Mouse (Mus musculus) mesoderm, embryonic 11.5 days (tissue): ENCODE data around the gene Nlgn1.

Experiments
- DNase-seq: peaks from one replicate; pipeline ENCODE4 v3.0.0-alpha.2; 2012; ENCODE audit warnings: low read depth, low spot score

The Nlgn1 gene

DNA sequence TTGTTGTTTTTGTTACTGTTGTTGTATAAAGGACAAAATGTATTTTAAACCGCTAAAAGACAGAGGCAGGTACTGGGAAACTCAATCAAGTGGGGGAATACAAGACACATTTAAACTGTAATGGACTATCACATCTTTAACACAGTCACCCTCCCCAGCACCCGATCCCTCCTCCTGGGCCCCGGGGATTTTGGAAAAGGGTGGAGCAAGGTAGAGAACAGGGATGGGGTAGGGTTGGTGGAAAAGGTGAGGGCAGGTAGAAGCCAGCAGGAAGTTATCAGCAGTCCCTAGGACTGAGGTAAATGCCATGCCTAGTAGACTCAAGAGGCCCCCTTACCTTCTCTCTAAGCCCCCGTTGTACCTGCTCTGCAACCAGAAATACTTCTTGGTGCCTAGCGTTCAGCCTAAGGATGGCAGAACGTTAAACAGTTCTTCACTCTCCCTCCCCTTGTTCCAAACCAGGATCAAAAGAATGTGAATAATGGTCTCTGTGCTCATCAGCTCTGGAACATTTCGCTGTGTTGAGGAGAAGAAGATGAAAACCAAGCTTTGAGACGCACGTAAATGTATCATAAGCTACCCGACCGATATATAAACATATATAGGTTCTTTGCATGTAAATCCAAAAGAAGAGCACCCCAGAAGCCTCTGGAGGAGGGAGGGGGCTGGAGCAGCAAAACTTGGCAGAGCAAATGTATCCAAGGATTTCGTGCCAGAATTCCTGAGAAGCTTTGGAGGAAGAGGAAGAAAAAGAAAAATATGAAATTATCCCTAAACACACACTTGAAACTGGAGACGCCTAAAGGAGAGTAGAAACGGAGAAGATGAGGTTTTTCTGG is at the start of gene Nlgn1:
Nlgn1 (minus strand) TSS at position 61 of the 839 bp plus-strand sequence.
- DNase-seq, result peak; percentile 7

DNA sequence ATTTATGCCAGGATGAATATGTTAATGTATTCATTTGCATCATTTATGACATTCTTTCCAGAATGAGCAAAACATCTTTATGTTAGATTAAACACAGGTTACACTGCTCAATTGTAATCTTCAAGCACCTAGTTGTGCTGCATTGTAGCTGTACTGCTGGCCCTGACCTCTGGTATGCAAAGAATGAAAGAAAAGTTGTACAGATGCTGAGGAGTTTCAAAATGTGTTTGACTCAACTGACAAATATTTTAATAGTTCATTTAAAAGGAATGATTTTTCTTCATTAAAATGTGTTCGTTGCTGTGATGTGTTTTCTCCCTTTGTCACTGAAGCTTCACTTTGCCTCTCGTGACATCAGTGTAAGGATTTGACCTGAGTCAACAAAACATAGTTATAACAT is 46.0 kb upstream of the Nlgn1 start:
- DNase-seq, result no peak

DNA sequence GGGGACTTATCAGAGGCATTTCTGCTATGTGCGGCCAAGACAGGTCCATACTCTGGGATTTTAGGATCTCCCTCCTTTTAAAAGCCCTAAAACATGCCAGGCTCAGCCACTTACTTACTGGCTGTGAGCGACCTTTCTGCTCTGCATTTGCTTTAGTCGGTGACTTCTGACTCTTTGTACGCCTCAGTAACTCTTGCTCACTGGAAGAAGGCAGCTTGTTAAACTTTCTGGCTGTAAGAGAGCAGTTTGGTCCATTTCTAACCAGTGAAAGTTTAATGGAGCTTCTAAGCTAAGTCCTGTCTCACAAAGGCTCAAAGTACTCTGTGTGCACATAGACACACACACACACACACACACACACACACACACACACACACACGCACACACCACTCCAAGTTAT is 22.8 kb upstream of the Nlgn1 start:
- DNase-seq, result no peak

DNA sequence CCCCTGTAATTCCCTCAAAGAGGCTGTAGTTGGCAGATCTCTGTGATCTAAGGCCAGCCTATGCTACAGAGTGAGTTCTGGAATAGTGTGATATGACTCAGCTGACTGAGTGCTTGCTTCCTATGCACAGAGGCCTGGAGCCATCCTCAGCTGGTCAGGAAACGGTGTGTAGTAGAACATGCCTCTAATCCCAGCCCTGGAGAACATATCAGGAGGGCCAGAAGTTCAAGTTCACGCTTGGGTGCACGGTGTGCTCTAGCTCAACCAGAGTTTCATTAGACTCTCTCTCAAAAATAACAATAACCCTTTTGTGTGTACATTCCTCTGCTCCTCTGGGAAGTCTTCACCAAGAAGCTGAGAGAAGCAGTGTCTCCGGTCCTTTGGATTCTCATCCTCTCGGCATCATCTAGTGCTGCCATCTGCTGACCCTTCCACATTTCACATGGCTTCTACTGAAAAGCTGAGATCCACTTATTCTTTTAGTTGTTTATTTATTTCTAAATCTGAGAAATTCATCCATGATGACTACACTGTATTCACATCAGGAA is 22.3 kb upstream of the Nlgn1 start:
- no peak for DNase-seq

DNA sequence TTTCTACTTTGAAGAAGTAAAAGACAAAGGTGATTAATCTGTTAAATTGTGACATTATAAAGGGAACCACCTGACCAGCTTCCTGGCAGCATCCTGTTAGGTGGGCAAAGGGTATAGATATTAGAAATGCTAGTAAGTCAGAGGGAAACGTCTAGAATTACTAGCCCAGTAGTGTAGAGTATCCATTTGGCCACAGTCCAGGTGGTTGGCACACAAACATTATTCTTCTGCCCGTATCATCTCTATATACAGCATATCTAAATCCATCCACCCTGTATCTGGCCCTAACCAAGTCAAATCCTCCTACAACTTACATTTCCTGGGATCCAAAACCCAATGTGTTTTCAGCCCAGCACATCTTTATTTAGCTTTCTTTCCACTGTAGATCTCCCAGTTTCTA is 5.2 kb upstream of the Nlgn1 start:
- DNase-seq, result no peak

DNA sequence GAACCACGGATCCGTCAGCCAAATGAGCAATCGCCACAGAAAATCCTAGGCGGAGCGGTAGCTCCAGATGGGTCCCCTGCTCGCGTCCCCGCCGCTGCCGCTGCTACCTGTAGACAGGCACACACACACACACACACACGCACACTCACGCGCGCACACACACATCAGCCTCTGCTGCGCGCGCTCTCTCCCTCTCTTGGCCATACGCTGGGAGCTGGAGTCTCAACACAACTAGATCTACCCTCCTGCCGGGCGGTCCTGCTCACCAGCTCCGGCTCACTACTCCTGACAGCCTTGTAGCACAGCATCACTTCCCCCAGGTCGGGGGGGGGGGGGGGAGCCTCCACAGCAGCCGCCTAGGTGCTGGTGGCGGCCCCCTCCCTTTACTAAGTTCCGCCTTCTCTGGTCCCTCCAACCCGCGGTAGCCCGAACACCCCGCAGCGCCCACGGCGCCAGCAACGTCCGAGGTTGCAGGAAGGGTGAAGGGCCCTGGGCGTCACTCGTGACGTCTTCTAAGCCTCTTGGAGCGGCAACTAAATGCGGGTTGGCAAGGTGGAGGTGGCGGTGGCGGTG is 1.1 kb upstream of the Nlgn1 start:
- peak; percentile 41 for DNase-seq

DNA sequence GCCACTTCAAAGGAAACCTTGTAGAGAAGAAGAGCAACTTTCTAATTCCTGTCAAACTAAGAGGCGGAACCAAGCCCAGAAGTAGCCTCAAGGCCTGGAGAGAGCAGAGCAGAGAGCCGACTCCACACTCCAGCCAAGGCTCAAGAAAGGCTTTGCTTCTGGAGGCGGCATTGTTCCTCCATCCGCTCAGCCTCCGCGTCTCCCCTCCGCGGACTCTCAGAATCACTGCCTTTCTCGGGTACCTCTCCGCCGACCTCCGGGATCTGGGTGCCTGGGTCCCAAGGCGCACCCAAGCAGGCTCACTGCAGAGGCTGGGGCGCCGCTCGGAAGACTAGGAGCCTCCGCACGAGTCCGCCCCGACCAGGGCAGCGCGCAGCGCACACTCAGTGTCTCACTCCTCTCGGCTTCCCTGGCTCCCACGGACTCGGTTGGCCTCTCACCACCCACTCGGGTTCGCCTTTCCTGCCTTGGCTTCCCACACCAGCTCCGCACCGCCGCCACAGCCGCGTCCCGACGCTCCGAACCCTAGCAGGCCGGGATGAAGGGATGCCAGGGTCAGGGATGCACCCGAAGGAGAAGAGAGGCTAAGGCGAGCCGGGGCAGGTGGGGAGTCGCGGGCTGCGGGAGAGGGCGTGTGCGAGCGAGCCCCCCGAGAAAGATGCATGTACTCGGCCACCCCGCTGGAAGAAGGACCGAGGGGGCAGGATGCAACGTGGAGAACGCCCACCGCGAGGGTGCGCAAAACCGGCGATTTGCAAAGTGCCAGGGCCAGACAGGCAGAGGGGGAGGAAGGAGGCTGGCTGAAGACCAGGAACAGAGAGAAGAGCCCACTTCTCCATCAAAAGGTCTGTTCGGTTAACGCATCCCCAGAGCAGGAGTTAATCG is 841 bp downstream of the Nlgn1 start:
- DNase-seq, result peak; percentile 45

DNA sequence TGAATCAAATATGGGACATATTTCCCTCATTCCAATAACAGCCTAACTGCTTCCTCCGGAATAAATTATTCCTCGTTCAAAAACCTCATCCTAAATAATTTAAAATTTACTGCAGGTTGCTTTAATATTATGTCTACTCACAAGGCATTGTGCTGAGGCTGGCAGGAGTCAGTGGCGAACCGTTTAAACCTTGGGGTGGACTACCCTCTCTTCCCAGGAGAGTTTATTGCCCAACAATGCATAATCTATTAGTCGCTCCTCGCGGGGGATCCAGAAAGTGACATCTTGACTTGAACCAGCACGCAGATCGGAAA is 1.4 kb downstream of the Nlgn1 start:
- DNase-seq, result no peak

DNA sequence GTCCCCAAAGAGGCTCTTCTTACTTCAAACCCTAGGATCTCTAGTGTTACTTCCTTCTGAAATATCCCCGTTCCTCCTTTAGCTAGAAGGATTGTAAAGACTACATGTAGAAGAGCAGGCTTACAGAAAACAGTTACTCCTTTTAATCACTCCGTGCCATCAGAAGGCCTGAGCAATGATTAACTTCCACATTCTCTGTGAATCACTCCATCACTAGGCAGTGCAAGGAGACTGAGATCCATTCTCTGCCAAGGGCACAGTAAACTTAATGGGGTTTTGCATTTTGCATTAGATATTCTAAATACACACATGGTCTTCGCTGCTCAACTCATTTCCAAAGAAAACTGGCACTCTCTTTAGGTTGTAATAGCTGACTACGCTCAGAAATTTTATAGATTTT is 2.2 kb downstream of the Nlgn1 start:
- no peak for DNase-seq

DNA sequence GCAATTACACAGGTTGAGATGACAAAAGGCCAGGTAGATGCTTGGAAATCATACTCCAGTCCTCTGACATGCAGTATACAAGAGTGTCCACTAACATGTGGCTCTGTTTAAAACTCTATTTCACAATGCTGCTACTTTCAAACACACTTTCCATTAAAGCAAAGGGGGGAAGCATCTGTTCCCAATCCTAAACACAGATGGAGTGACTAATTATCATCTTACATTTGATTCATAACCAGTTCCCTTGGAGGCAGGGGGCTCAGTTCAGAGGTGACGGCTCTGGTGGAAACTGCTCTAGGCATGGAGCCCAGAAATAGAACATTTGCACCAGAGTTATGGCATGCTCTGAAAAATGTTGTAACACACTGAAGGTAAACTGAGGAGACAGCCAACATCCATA is 7.8 kb downstream of the Nlgn1 start:
- peak; percentile 10 for DNase-seq

DNA sequence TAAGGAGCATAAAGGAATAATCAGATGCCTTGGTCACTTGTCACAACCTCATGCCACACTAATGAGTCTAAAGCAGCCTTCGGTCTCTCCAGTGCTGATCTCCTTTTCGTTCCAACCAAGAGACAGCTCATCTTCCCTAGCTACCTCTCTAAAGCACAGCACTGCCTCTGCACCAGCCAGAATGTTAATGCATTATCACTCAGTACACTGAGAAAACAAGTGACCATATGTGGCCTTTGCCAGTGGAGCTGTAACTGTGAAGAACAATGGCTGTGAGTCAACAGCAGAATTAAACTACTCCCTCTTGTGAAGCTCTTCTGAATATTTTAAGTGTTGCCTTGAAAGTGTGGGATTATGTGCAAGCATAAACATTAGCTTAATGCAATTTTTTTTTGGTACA is 14.9 kb downstream of the Nlgn1 start:
- DNase-seq, result no peak

DNA sequence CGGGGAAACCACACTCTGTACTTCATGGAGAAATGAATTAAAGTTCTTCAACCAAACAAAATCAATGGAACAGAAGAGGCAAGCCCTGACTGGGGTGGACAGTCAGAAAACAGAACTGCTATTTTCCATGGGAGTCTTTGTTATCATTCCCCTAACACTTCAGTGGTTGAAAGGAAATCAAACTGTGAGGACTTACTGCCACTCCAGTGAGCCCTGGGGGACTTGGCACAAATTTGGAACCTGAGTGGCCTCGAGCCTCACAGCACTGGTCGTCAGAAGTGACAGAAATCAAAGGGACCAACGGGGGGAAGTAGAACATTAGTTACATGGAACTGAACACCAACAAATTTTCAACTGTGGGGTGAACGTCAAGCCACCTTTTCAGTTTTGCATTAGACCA is 34.4 kb downstream of the Nlgn1 start:
- no peak for DNase-seq

DNA sequence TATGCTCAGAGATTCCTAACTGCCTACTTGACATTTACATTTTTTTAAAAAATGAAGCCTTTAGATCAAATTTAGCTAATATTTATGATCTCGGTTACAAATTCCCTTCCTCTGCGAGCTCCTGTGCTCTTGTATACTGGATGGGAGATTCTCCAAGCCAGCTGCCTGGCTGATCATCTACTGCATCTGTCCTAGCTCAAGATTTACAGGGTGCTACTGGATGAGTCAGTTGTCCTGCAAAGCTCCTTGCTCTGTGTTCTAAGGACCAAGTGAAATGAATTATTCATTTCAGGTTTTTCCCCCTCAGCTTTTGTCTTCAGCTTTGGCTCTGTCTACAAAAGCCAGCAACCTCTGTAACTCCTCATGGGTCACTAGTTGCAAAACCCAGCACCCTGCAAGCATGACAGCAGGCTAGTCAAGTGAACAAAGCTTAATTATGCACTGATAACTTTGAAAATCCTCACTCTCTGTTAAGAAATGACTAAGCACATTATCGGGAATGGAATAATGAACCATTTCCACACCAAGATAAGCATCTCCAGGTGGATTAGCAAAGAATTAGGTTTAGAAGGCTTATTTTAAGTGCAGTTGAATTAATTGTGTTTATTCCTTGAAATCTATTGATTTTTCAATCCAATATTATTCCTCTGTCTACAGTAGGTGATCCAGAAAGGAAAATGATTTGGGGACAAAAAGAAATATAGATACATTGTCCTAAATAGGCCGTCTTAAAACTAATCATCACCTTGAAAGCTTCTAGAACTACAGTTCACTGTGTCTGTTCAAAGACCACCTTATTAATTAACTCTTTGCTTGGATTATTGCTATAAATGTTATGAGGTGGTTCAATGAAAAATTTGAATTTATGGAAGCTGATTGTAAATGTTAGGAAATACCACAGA is 61.1 kb downstream of the Nlgn1 start:
- DNase-seq, result peak; percentile 32

DNA sequence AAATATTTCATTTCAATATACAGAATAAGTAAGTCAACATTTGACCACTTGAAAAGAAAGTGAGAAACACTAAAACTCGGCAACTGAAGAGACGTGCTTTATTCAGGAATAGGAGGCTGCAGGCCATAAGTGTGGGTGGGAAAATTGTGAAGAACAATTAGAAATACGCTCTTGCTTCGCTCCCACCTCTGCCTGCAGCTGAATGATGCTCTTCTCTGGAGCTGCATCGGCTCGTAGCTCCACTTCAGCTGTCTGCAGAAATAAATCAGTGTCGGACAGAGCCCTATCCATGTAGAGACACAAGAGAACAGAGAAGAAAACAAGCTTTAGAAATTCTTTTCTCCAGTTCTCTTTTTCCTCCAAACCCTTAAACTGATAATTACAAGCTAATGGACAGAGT is 85.7 kb downstream of the Nlgn1 start:
- DNase-seq, result no peak

DNA sequence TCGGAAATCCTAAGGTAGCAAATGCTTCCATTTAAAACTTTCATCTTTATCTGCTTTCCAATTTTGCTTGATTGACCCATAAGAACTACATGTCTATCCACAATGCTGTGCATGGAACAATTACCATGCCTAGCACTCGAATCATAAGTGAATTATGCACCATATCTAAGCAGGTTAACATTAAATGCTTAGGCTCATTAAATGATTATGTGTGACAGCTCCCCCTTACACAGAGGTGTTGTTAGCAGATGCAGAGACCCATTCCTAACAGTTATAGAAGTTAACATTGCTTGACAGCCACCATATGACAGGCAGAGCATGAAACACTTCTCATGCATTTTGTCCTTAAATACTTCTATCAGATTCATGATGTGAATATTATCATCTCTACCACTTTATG is 89.0 kb downstream of the Nlgn1 start:
- no peak for DNase-seq

DNA sequence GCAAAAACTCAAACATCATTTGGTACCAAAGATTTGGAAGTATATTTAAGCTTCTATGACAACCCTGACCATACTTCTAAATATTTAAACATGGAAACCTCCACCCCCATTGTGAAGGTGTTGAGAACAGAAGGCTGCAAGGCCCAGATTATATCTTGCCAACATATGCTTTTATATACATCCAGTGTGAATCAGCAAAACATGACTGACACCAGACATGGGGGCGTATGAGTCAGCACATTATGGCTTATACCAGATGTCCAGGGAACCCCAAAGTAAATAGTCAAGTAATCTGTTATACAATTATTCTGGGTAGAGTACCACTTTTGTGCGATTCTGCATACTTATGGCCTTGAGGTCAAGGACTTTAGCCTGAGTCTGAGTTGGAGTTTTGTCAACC is 102.3 kb downstream of the Nlgn1 start:
- no peak for DNase-seq

DNA sequence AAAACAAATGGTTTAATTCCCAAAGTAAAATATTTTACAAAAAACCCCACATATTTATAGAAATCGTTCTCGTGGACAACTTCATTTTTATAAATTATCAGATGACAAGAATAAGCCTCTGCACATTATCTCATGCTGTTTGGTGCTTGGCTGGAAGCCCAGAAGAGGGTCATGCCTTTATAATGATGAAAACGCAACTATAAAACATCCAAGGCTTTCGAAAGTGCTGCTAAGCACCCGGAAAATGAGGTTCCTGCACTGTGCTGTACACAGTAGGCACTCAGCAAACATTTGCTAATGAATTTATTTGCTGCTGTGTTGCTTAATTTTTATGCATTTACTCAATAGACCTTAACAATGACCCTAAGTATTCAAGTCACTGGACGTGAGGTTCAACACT is 103.4 kb downstream of the Nlgn1 start:
- no peak for DNase-seq

DNA sequence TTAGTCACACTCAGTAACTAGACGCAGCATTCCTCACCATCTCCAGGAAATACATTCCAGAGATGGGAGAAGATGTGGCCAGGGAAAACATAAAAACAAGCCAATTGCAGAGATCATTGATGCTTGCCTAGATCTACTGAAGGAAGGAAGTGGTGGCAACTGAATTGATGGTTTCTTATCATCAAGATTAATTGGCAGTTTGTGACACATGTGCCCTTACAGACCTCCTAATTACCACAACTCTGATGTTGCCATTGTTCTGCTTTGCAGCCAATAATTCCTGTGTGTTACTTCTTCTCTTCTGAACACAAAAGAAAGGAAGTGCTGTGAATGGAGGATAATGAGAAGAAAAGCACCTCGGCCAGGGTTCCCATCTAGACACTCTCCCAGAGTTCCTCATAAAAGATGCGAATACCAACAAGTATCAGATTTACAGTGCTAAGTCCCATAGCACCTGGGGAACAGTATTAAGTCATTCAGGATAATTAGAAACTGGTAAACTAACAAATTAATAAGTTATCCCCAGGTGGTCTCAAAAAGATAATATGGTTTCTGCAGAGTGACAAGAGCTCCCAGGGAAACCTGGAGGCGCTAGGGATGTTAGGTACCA is 104.0 kb downstream of the Nlgn1 start:
- DNase-seq, result no peak

DNA sequence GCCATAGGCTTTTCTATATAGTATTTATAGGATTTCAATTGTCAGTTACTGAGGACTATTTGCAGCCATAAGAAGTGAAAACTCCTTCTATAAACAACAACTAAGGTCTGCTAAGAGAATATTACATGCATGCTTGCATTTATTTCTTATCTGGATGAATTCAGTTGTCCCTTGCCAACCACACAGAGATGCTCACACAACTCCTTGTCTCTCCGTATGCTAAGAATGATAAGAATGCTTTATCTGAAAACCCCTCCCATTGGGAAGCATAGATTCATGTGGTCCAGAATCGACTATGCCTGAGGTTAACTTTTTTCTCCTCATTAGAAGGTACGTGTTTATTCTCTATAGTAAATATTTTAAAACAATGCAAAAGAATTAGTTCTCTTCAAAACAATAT is 108.8 kb downstream of the Nlgn1 start:
- DNase-seq, result no peak

DNA sequence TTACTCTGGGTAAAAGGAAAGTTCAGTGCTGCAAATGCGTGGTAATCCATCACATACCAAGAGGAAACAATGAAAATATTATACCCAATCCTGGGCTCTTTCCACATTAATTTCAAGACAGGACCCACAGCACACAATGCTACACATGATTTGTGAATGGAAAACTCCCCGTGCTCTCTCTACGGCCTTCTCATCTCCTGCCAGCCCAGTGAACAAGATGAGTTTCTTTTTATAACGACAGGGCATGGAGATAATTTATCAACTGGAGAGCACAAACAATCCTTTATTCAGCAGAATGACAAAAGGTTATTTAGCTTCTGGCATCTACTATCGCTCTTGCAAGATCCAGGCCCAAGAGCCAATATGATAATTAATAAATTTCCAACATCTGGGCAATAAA is 116.0 kb downstream of the Nlgn1 start:
- peak; percentile 24 for DNase-seq

DNA sequence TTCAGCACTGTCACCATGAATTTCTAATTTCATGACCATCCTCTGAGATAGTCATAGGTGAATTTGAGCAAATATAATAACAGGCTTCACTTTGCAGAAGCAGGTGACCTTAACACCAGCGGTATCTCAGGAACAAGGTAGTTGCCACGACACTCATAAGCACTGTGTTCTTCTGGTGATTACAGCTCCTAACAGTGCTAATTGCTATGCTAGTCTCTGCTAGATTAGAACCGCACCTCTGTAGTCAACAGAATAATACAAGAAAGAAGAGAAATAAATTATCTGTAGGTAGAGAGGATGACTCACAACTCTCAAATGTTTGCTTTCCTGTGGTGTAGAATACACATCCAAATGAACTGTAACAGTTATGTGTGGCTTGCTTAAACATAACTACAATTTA is 129.6 kb downstream of the Nlgn1 start:
- no peak for DNase-seq
